9 mouse cellular contexts compared by ENCODE assay signal in the genomic region with DNA sequence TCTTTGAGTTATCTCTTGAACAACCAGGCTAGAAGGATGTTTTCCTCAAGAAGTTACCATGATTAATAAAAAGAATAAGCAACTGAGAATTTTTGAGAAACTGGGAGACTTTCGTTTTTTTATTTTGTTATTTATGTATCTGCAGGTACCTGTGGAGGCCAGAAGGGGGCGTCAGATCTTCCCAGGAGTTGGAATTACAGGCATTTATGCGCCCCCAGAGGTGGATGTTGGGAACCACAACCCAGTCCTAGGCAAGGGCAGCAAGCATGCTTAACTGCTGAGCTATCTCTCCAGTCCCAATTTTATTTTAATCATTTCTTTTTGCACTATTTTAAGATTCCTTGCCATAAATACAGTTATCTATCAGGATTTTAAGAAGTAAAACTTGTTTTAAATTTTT.
A peak's percentile ranks its signal among the peaks of the same experiment; 100 is the strongest.
DNase-seq lines count a peak whose midpoint lies in the region; ATAC-seq and TF ChIP-seq lines count a peak whose summit lies in the region.
"Had no signal": no experiment of that assay in that cellular context is flagged by ENCODE, and none has a peak within 500 bp of the region (broad histone marks: within the 10 kb centered on the region; RNA-seq: fewer than 3 reads in every experiment).

No protein-coding gene starts in this region.

- ATAC-seq in forebrain, postnatal 0 days: no peak
- ATAC-seq in forebrain, embryonic 15.5 days (replicated peaks): no peak
- ATAC-seq in midbrain, embryonic 14.5 days (ENCODE audit: low FRiP score, low TSS enrichment): no peak
- no peak for ATAC-seq in midbrain, embryonic 13.5 days
- no peak for ATAC-seq in liver, embryonic 14.5 days (ENCODE audit: insufficient read depth)

- no peak overlapping the region for H3K27ac ChIP-seq in forebrain, postnatal 0 days (ENCODE audit: low read depth, low read length)
- H3K27ac ChIP-seq in forebrain, embryonic 15.5 days (replicated peaks): no peak overlapping the region
- H3K27ac ChIP-seq in midbrain, embryonic 14.5 days (replicated peaks; ENCODE audit: low read depth, low read length): no peak overlapping the region
- no peak overlapping the region for H3K27ac ChIP-seq in midbrain, embryonic 13.5 days
- no peak overlapping the region for H3K27ac ChIP-seq in liver, embryonic 14.5 days
- H3K27ac ChIP-seq: neural tube, embryonic 12.5 days had no signal

- H3K9me3 ChIP-seq in forebrain, postnatal 0 days (ENCODE audit: low read length): no peaks in the 10 kb centered on the region
- H3K9me3 ChIP-seq in forebrain, embryonic 15.5 days: no peaks in the 10 kb centered on the region
- no peaks in the 10 kb centered on the region for H3K9me3 ChIP-seq in midbrain, embryonic 14.5 days (ENCODE audit: control insufficient read depth, low read length)
- H3K9me3 ChIP-seq in midbrain, embryonic 13.5 days: no peaks in the 10 kb centered on the region
- H3K9me3 ChIP-seq in liver, embryonic 14.5 days (ENCODE audit: control insufficient read depth, low read length): no peaks in the 10 kb centered on the region
- H3K9me3 ChIP-seq: neural tube, embryonic 12.5 days had no signal

- H3K9ac ChIP-seq in forebrain, postnatal 0 days: no peak overlapping the region
- no peak overlapping the region for H3K9ac ChIP-seq in forebrain, embryonic 15.5 days (replicated peaks)
- no peak overlapping the region for H3K9ac ChIP-seq in midbrain, embryonic 14.5 days (replicated peaks; ENCODE audit: low read length)
- H3K9ac ChIP-seq in midbrain, embryonic 13.5 days (replicated peaks): no peak overlapping the region
- no peak overlapping the region for H3K9ac ChIP-seq in liver, embryonic 14.5 days (replicated peaks)
- H3K9ac ChIP-seq: neural tube, embryonic 12.5 days had no signal

- H3K4me2 ChIP-seq in forebrain, postnatal 0 days (ENCODE audit: low read depth): no peak overlapping the region
- H3K4me2 ChIP-seq in forebrain, embryonic 15.5 days (replicated peaks): no peak overlapping the region
- no peak overlapping the region for H3K4me2 ChIP-seq in midbrain, embryonic 14.5 days (ENCODE audit: low read length)
- H3K4me2 ChIP-seq in midbrain, embryonic 13.5 days (replicated peaks): no peak overlapping the region
- no peak overlapping the region for H3K4me2 ChIP-seq in liver, embryonic 14.5 days (ENCODE audit: low read depth)
- H3K4me2 ChIP-seq: neural tube, embryonic 12.5 days had no signal

- H3K36me3 ChIP-seq in forebrain, postnatal 0 days (ENCODE audit: insufficient read depth): no peaks in the 10 kb centered on the region
- no peaks in the 10 kb centered on the region for H3K36me3 ChIP-seq in forebrain, embryonic 15.5 days
- H3K36me3 ChIP-seq in midbrain, embryonic 14.5 days (ENCODE audit: control insufficient read depth, insufficient read depth, low read length): no peaks in the 10 kb centered on the region
- no peaks in the 10 kb centered on the region for H3K36me3 ChIP-seq in midbrain, embryonic 13.5 days
- H3K36me3 ChIP-seq in liver, embryonic 14.5 days (replicated peaks; ENCODE audit: control insufficient read depth, insufficient read depth, low read depth): no peaks in the 10 kb centered on the region
- H3K36me3 ChIP-seq: neural tube, embryonic 12.5 days had no signal

- TF ChIP-seq EP300 in liver, embryonic 14.5 days (IDR thresholded peaks at IDR 0.05; ENCODE audit: low read depth): no peak

- peak; percentile 60 for TF ChIP-seq CTCF in forebrain, postnatal 0 days (IDR thresholded peaks at IDR 0.05; ENCODE audit: low read depth)
- TF ChIP-seq CTCF in liver, embryonic 14.5 days (IDR thresholded peaks at IDR 0.05; ENCODE audit: low read depth): peak; percentile 52

- no peaks in the 10 kb centered on the region for H3K27me3 ChIP-seq in forebrain, postnatal 0 days (ENCODE audit: insufficient read depth, low read length)
- H3K27me3 ChIP-seq in forebrain, embryonic 15.5 days: no peaks in the 10 kb centered on the region
- no peaks in the 10 kb centered on the region for H3K27me3 ChIP-seq in midbrain, embryonic 14.5 days (ENCODE audit: control insufficient read depth, insufficient read depth, low read length)
- H3K27me3 ChIP-seq in midbrain, embryonic 13.5 days: no peaks in the 10 kb centered on the region
- no peaks in the 10 kb centered on the region for H3K27me3 ChIP-seq in liver, embryonic 14.5 days (ENCODE audit: control insufficient read depth, insufficient read depth, low read length)
- H3K27me3 ChIP-seq: neural tube, embryonic 12.5 days had no signal

- DNase-seq in forebrain, postnatal 0 days: no peak
- DNase-seq in midbrain, embryonic 14.5 days: peak; percentile 19
- peak; percentile 1 for DNase-seq in c-Kit-positive CD71-positive TER-119-negative erythroid progenitor cells, embryonic 14.5 days (ENCODE audit: low read depth)
- peak in 1 of 3 experiments; percentile 1 for DNase-seq in liver, embryonic 14.5 days (ENCODE audit: low read depth in 3 of 3, low spot score in 3 of 3)
- peak; percentile 2 to 9 for DNase-seq in thymus, postnatal 36 days
- DNase-seq in layer of hippocampus, adult 8-10 months (ENCODE audit: low spot score in 2 of 2): no peak

- no peaks in the 10 kb centered on the region for H3K4me1 ChIP-seq in forebrain, postnatal 0 days (ENCODE audit: insufficient read depth)
- H3K4me1 ChIP-seq in forebrain, embryonic 15.5 days: no peaks in the 10 kb centered on the region
- no peaks in the 10 kb centered on the region for H3K4me1 ChIP-seq in midbrain, embryonic 14.5 days (ENCODE audit: control insufficient read depth, insufficient read depth, low read length)
- H3K4me1 ChIP-seq in midbrain, embryonic 13.5 days (replicated peaks): no peaks in the 10 kb centered on the region
- no peaks in the 10 kb centered on the region for H3K4me1 ChIP-seq in liver, embryonic 14.5 days (replicated peaks; ENCODE audit: control insufficient read depth in 2 of 2, insufficient read depth in 2 of 2, low read length in 1 of 2)
- H3K4me1 ChIP-seq: neural tube, embryonic 12.5 days had no signal

- WGBS in forebrain, postnatal 0 days: 27% methylated on average over 3 of the region's 3 CpGs
- 26% methylated on average over 3 of the region's 3 CpGs for WGBS in forebrain, embryonic 15.5 days
- 24% methylated on average over 3 of the region's 3 CpGs for WGBS in midbrain, embryonic 14.5 days
- 21% methylated on average over 3 of the region's 3 CpGs for WGBS in midbrain, embryonic 13.5 days
- WGBS in liver, embryonic 14.5 days (ENCODE audit: insufficient replicate concordance): 18% methylated on average over 3 of the region's 3 CpGs

- no peak overlapping the region for H3K4me3 ChIP-seq in forebrain, postnatal 0 days (ENCODE audit: low read depth, low read length)
- no peak overlapping the region for H3K4me3 ChIP-seq in forebrain, embryonic 15.5 days
- no peak overlapping the region for H3K4me3 ChIP-seq in midbrain, embryonic 14.5 days (replicated peaks; ENCODE audit: low read depth, low read length)
- no peak overlapping the region for H3K4me3 ChIP-seq in midbrain, embryonic 13.5 days (replicated peaks)
- no peak overlapping the region for H3K4me3 ChIP-seq in liver, embryonic 14.5 days (ENCODE audit: insufficient read depth in 1 of 2, low read depth in 2 of 2, low read length in 2 of 2)
- H3K4me3 ChIP-seq: neural tube, embryonic 12.5 days had no signal

Comparison
In these comparisons a context has a peak if more than half of its experiments do, and no peak if none do; other contexts are left out.
1. DNase-seq: peak in midbrain, embryonic 14.5 days (single experiment), c-Kit-positive CD71-positive TER-119-negative erythroid progenitor cells, embryonic 14.5 days (single experiment) and thymus, postnatal 36 days (2 of 2); none in forebrain, postnatal 0 days (single experiment) and layer of hippocampus, adult 8-10 months (0 of 2).